Mouse (Mus musculus) G1E (cell line): Measurements from ENCODE around the gene Rin3.

Experiments used
- CTCF ChIP-seq: IDR thresholded peaks from 2 replicates; pipeline ENCODE4 v1.5.1; 2012; ENCODE audit warnings: low read depth, low read length, inconsistent platforms, mixed read lengths
- GATA1 ChIP-seq: IDR thresholded peaks from 2 replicates; pipeline ENCODE4 v1.6.1; 2012; ENCODE audit warnings: borderline replicate concordance, low read length, inconsistent platforms, mixed read lengths
- TAL1 ChIP-seq: conservative IDR thresholded peaks from 2 replicates; pipeline ENCODE4 v1.6.1; 2012; ENCODE audit warnings: low read depth, low read length, inconsistent platforms, mixed read lengths

GRCm38 (mm10) chr12:102294634-102295033, 11.8 kb downstream of the Rin3 start:
- no peak for TF ChIP-seq CTCF
- TF ChIP-seq GATA1 = no peak
- no peak for TF ChIP-seq TAL1
